Mouse (Mus musculus) lung, postnatal 14 days (tissue): ENCODE results near the gene Zfp451.
"Not testable (repeated sequence)": the region's sequence is repeated elsewhere in the genome, so short reads cannot be mapped to it uniquely, and the experiment has no call there.

Source experiments
- DNase-seq: peaks from one replicate; pipeline ENCODE4 v3.0.0; 2021

The Zfp451 gene

DNA sequence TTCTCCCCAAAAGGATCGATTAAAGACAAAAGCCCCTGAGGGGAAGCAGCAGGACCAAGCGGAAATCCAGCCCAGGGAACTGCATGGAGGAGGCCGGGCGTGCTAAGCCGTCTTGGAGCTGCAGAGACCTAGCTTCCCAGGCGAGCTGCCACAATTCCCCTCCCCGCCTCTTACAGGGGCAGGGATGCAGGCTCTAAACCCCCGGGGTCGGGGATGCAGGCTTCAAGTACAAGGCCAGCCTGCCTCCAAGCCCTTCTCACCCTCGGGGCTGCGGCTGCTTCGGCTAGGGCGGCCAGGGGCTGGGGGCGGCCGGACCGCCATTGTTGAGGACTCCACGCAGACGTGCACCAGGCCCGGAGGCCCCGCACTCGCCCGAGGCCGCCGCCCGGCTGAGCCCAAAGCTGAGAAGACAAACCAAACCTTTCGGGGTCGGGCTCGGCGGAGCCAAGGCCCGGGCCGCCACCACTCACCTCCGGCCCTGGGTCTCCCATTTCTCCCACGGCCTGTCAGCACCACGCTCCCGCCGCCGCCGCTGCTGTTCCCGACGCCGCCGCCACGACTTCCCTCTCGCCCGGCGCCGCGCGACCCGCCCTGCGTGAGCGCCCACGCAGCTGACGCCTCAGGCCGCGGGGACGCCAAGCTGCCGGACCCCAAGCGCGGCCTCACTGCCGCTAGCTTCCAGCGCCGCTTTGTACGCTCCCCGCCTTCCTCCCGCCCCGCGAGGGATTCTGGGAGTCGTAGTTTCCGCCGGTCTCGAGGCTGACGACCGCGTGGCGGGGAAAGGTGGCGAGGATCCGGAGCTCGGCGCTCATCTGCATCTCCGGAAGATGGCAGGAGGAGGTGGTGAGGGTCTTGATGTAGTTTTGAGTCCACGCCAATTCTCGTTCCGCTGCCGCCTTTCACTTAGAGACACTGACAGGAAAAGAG lies at the start of gene Zfp451:
Gene Zfp451, minus strand, starts transcription at position 728 of the 927 bp plus-strand sequence.
- DNase-seq: peak; percentile 90

- DNase-seq: no peak
Observed at GRCm38 (mm10) chr1:33846807-33847206, 32.4 kb upstream of the Zfp451 start.

DNA sequence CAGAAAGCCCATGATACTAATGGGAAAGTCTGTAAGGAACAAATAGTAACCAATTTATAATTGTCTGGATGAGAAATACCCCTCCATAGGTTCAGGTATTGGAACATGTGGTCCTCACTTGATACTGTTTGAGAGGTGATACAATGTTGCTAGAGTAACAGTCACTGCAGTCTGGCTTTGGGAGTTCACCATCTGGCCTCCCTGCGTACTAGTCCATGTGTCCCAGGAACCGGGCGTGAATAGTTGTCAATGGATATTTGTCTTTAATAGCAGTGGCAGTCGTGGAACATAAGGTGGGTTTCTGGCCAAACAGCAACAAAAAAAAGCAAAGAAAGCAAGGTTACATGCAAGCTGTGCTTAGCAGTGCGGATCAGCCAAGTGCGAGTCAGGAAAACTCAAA lies 29.4 kb upstream of the Zfp451 start:
- no peak for DNase-seq

- not testable (repeated sequence) for DNase-seq
Observed at GRCm38 (mm10) chr1:33838952-33839351, 24.6 kb upstream of the Zfp451 start.

- no peak for DNase-seq
Observed at GRCm38 (mm10) chr1:33830586-33830985, 16.2 kb upstream of the Zfp451 start.

GRCm38 (mm10) chr1:33817931-33818330 lies 3.5 kb upstream of the Zfp451 start:
- no peak for DNase-seq

GRCm38 (mm10) chr1:33813495-33813867 lies 914 bp downstream of the Zfp451 start:
- peak; percentile 4 for DNase-seq

GRCm38 (mm10) chr1:33803323-33803722 lies 11.1 kb downstream of the Zfp451 start:
- peak; percentile 5 for DNase-seq

DNA sequence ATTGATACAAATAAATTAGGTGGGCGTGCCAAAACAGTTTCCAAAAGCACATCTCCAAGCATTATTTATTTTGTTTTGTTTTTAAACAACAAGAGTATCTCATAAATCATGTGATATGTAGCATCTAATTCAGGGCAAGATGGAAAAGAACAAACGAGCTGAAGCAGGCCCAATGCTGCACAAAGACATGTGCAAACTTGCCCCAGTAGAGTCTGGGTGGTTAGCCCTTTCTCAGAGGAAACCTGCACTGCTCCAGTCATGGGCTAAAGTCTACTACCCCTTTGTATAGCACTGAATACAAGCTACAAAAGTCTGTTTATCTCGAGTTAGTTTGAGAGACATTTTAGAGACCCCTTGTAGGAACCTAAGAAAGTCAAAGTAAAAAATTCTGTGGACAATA lies 14.8 kb downstream of the Zfp451 start:
- no peak for DNase-seq

- peak; percentile 70 for DNase-seq
Observed at GRCm38 (mm10) chr1:33788493-33788892, 25.9 kb downstream of the Zfp451 start.

- DNase-seq: no peak
Observed at GRCm38 (mm10) chr1:33788072-33788471, 26.3 kb downstream of the Zfp451 start.

- DNase-seq: no peak
Observed at GRCm38 (mm10) chr1:33784561-33784960, 29.8 kb downstream of the Zfp451 start.

- DNase-seq: no peak
Observed at GRCm38 (mm10) chr1:33776175-33776611, 38.2 kb downstream of the Zfp451 start.

GRCm38 (mm10) chr1:33772106-33772505 lies 42.3 kb downstream of the Zfp451 start:
- no peak for DNase-seq

- no peak for DNase-seq
Observed at GRCm38 (mm10) chr1:33771621-33772020, 42.8 kb downstream of the Zfp451 start.

DNA sequence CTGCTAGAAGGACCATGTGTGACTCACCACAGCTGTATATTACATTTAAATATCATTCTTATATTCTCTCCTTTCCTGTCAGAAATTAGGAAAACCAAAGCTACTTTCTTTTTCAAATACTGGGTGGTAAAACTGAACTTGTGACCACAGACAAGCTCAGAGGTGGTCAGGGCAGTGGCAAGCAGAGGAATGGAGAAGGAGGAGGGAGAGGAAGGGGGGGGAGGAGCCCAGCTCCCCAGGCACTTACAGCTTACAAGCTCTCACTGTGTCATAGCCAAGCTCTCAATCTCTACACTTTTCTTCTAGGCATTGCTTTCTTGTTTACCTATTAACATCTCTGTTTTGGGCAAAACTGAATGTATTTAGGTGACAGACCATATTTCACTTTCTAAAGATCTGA lies 45.6 kb downstream of the Zfp451 start:
- no peak for DNase-seq

GRCm38 (mm10) chr1:33768091-33768787 lies 46.2 kb downstream of the Zfp451 start:
- no peak for DNase-seq

- DNase-seq: no peak
Observed at GRCm38 (mm10) chr1:33766520-33767508, 47.6 kb downstream of the Zfp451 start.

GRCm38 (mm10) chr1:33765468-33766080 lies 48.8 kb downstream of the Zfp451 start:
- no peak for DNase-seq

DNA sequence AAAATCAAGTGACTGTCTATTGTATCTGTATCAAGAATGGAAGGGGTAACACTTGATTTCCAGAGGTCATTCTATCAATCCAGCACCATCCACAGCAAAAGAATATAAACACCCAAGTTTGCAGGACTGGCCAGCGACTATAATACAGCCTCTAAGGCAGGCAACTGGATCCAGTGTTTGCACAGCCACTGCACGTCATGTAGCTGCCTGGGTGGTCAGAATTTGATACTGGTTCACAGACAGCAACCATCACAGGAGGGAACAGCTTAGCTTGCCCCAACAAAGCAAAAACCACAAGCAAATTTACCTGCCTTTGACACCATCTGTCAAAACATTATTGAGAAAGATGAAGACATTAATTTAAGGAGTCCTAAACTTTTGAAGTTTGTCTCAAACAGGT lies 50.6 kb downstream of the Zfp451 start:
- DNase-seq: no peak

- no peak for DNase-seq
Observed at GRCm38 (mm10) chr1:33758488-33758887, 55.9 kb downstream of the Zfp451 start.

GRCm38 (mm10) chr1:33757491-33758041 lies 56.8 kb downstream of the Zfp451 start, which contains the start of gene Bag2:
Gene Bag2 (minus strand): TSS chr1:33757795.
- peak; percentile 68 for DNase-seq
